Mouse (Mus musculus): Measurements from ENCODE around the gene Gm20662. TPM values are rescaled to one million over a fixed set of nuclear protein-coding genes. Genes with fewer than 3 reads are reported as not detected.
A peak's percentile ranks its signal among the peaks of the same experiment; 100 is the strongest.

Gm20662 gene
- polyA plus RNA-seq, 1 experiment from 2014 or later = 0.55 TPM

DNA sequence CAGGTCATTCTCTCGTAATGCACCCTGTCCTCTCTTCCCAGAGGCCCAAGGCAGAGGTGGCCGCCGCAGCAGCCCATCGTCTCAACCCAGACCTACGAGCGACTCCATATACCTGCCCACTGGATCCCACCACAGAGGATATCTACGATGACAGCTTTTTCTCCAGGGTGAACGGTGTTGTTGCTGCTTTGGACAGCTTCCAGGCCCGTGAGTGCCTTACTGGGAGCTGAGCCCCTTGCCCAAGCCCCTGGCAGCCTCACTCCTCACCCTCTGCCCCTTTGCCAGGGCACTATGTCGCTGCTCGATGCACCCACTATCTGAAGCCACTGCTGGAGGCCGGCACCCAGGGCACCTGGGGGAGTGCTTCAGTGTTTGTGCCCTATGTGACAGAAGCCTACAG lies 17.3 kb upstream of the Gm20662 start:
- no peak overlapping the region for H3K9ac ChIP-seq (ENCODE audit: low read length)
- no peak overlapping the region for H3K27ac ChIP-seq (replicated peaks in 1 of 2; ENCODE audit: control insufficient read depth in 1 of 2, insufficient read depth in 1 of 2, low read depth in 2 of 2, low read length in 2 of 2)
- no peaks in the 10 kb centered on the region for H3K9me3 ChIP-seq (ENCODE audit: control insufficient read depth, low read length)
- H3K36me3 ChIP-seq (ENCODE audit: control insufficient read depth, insufficient read depth, low read length) = peaks cover 27% of the 10 kb centered on the region
- no peak overlapping the region for H3K4me3 ChIP-seq (ENCODE audit: control insufficient read depth in 1 of 2, insufficient read depth in 1 of 2, low read depth in 1 of 2, low read length in 2 of 2)
- no peak overlapping the region for H3K4me2 ChIP-seq (ENCODE audit: low read length)
- H3K27me3 ChIP-seq (ENCODE audit: control insufficient read depth, insufficient read depth, low read length) = no peaks in the 10 kb centered on the region
- 81% methylated on average over 12 of the region's 12 CpGs for WGBS
- no peak for ATAC-seq (ENCODE audit: insufficient number of reproducible peaks, insufficient read depth, low FRiP score, low read depth)
- H3K4me1 ChIP-seq (ENCODE audit: control insufficient read depth in 2 of 2, insufficient read depth in 2 of 2, low read length in 2 of 2) = peaks cover 49 to 68% of the 10 kb centered on the region in 2 experiments

DNA sequence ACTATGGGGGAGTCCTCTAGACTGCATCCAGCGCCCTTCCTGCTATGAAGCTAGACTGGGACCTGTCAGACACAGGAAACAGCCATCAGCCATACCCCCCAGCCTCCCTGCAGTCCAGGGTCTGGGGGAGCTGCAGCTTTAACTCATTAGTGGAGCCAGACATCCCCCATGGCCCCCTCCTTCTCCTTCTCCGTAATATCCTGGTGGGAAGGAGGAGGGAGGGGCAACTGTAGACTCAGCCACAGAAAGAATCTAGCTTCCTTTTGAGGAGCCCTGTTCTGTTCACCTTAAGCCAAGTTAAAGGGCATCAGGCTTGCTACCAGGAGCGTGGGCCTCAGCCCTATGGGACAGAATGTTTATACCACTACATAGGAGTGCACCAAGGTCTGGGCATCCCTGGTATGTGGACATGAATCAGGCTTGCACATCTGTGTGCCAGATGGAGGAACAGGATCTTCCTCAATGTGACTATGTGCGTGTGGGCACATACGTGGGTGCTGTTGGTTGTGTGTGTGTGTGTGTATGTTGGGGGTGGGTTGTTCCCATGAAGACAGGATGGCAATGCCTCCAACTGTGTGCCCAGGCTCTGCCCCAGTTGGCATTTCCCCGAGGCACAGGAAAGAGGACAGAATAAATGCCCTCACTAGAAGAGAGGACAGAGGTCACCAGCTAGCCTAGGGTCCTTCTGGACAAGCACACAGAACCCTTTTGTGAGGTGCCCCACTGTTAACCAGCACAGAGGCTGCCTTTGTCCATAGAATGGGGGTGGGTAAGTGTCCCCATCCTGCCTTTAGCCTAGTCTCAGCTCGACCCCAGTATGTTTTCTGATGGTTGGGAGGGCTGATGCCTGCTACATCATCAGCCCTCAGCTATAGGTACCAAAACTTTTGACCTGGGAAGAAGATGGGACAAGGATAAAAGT lies 14.2 kb upstream of the Gm20662 start:
- peak overlapping the region; percentile 89 for H3K9ac ChIP-seq (ENCODE audit: low read length)
- H3K4me1 ChIP-seq (ENCODE audit: control insufficient read depth in 2 of 2, insufficient read depth in 2 of 2, low read length in 2 of 2) = peaks cover 44 to 58% of the 10 kb centered on the region in 2 experiments
- H3K4me2 ChIP-seq (ENCODE audit: low read length) = peak overlapping the region; percentile 85
- H3K4me3 ChIP-seq (ENCODE audit: control insufficient read depth in 1 of 2, insufficient read depth in 1 of 2, low read depth in 1 of 2, low read length in 2 of 2) = peak overlapping the region; percentile 6 to 60; a peak in 1 of 4 replicates
- ATAC-seq (ENCODE audit: insufficient number of reproducible peaks, insufficient read depth, low FRiP score, low read depth) = peak; percentile 11; the same call in 1 of the 2 replicates
- peak overlapping the region; percentile 99 to 100 for H3K27ac ChIP-seq (replicated peaks in 1 of 2; ENCODE audit: control insufficient read depth in 1 of 2, insufficient read depth in 1 of 2, low read depth in 2 of 2, low read length in 2 of 2)
- no peaks in the 10 kb centered on the region for H3K9me3 ChIP-seq (ENCODE audit: control insufficient read depth, low read length)
- H3K36me3 ChIP-seq (ENCODE audit: control insufficient read depth, insufficient read depth, low read length) = peaks cover 36% of the 10 kb centered on the region
- 42% methylated on average over 7 of the region's 7 CpGs for WGBS
- H3K27me3 ChIP-seq (ENCODE audit: control insufficient read depth, insufficient read depth, low read length) = no peaks in the 10 kb centered on the region

DNA sequence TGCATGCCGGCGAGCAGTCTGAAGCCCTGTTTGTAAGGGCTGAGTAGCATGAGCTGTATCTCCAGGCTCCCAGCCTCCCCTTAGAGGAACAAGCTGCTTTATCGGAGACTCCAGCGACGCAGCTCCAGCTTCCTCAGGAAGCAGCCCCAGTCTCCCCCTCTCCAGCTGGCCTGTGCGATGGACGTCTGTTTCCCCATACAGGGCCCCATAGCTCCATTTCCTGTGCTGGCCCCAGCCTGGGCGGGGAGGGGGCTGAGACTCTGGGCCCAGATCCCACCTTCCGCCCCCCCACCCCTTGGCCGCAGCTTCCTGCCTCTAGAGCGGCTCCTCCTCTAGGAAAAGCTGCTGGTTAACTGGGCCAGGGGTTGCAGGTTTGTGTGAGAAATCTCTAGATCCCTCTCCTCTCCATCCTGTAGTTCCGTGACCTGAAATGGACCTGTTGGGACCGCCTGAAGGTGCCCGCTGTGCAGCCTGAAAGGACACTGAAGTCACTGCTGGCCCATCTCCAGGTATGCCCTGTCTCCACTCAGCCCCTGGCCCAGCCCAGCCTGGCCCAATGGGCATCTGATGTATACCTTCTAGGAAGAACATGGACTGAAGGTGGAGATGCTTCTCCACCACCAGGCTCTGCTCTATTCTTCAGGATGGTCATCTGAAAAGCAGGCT lies 13.3 kb upstream of the Gm20662 start, which contains the start of gene Gm20661:
Gene Gm20661 (plus strand): TSS at position 378 of the 666 bp plus-strand sequence.
- no peaks in the 10 kb centered on the region for H3K9me3 ChIP-seq (ENCODE audit: control insufficient read depth, low read length)
- ATAC-seq (ENCODE audit: insufficient number of reproducible peaks, insufficient read depth, low FRiP score, low read depth) = peak; percentile 79
- WGBS = 8% methylated on average over 14 of the region's 14 CpGs

DNA sequence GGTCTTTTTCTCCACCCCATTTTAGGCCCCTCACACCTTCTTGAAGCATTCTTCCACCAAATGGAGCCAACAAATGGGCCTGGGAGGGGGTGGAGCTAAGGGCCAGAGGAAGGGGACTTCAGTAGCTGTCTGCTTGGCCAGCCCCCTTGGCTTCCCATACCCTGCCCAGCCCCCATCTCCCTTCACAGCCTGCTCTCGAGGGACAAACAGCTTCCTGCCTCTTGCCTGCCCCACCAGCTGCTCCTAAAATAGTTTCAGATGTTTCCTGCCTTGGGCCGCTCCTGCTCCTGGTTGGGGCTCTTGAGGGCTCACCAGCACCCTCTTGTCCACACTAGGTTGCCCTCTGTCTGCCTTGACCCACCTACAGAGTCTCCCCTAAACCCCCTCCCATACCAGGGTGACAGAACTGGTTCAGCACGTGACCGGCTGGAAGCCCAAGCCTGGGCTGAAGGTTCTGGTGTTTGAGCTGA lies 12.7 kb upstream of the Gm20662 start:
- Histone ChIP-seq H3K36me3 (ENCODE audit: control insufficient read depth, insufficient read depth, low read length) (peaks cover 30% of the 10 kb centered on the region), H3K27me3 (ENCODE audit: control insufficient read depth, insufficient read depth, low read length) (no peaks in the 10 kb centered on the region), H3K4me3 (ENCODE audit: control insufficient read depth in 1 of 2, insufficient read depth in 1 of 2, low read depth in 1 of 2, low read length in 2 of 2) (peak overlapping the region; percentile 60 to 84), H3K9ac (ENCODE audit: low read length) (peak overlapping the region; percentile 89), H3K27ac (replicated peaks in 1 of 2; ENCODE audit: control insufficient read depth in 1 of 2, insufficient read depth in 1 of 2, low read depth in 2 of 2, low read length in 2 of 2) (peak overlapping the region; percentile 99 to 100), H3K4me2 (ENCODE audit: low read length) (peak overlapping the region; percentile 85), H3K9me3 (ENCODE audit: control insufficient read depth, low read length) (no peaks in the 10 kb centered on the region), H3K4me1 (ENCODE audit: control insufficient read depth in 2 of 2, insufficient read depth in 2 of 2, low read length in 2 of 2) (peaks cover 44 to 49% of the 10 kb centered on the region in 2 experiments)
- WGBS = 8% methylated on average over 4 of the region's 4 CpGs
- ATAC-seq (ENCODE audit: insufficient number of reproducible peaks, insufficient read depth, low FRiP score, low read depth) = peak; percentile 60

More for the DNA sequence above, 13.3 kb upstream of the Gm20662 start, which contains the start of gene Gm20661:
- Histone ChIP-seq H3K27ac (replicated peaks in 1 of 2; ENCODE audit: control insufficient read depth in 1 of 2, insufficient read depth in 1 of 2, low read depth in 2 of 2, low read length in 2 of 2) (peak within 1 kb of the TSS; percentile 99 to 100), H3K36me3 (ENCODE audit: control insufficient read depth, insufficient read depth, low read length) (peaks cover 30% of the 10 kb centered on the region), H3K4me3 (ENCODE audit: control insufficient read depth in 1 of 2, insufficient read depth in 1 of 2, low read depth in 1 of 2, low read length in 2 of 2) (peak within 1 kb of the TSS; percentile 60 to 84), H3K9ac (ENCODE audit: low read length) (peak within 1 kb of the TSS; percentile 89), H3K27me3 (ENCODE audit: control insufficient read depth, insufficient read depth, low read length) (no peaks in the 10 kb centered on the region), H3K4me1 (ENCODE audit: control insufficient read depth in 2 of 2, insufficient read depth in 2 of 2, low read length in 2 of 2) (peaks cover 44 to 52% of the 10 kb centered on the region in 2 experiments), H3K4me2 (ENCODE audit: low read length) (peak within 1 kb of the TSS; percentile 85)

DNA sequence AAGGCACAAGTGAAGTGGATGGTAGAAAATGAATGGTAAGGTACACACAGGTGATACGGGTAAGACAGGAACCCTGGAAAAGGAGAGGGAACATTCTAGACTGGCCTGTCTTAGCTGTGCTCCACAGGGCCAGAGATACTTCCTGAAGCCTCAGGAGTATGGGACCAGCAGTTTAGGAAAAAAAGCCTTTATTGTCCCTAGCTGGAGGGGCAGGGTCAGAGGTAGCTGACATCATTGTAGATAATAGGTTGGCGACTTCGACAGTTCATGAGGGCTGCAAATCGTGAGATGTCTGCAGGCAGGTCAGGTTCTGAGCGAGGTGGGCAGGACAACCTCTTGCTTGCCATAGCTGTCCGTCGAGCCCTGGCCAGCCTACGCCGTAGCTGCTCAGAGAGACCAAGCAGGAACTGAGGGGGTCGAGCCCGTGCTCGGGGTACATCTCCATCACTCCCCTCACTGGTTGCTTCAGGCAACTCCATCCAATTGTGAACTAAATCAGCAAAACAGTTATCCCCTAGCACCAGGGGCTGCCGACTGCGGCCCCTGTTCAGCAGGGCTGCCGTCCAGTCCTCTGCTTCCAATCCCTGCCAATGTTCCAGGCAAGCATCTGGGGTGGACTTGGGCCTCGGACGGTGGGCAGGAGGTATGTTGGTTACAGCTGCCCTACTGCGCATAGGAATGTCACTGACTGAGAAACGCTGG lies 11.9 kb upstream of the Gm20662 start:
- peaks cover 44 to 49% of the 10 kb centered on the region in 2 experiments for H3K4me1 ChIP-seq (ENCODE audit: control insufficient read depth in 2 of 2, insufficient read depth in 2 of 2, low read length in 2 of 2)
- ATAC-seq (ENCODE audit: insufficient number of reproducible peaks, insufficient read depth, low FRiP score, low read depth) = no peak
- H3K36me3 ChIP-seq (ENCODE audit: control insufficient read depth, insufficient read depth, low read length) = peaks cover 23% of the 10 kb centered on the region
- H3K9ac ChIP-seq (ENCODE audit: low read length) = peak overlapping the region; percentile 89
- H3K9me3 ChIP-seq (ENCODE audit: control insufficient read depth, low read length) = no peaks in the 10 kb centered on the region
- H3K27ac ChIP-seq (replicated peaks in 1 of 2; ENCODE audit: control insufficient read depth in 1 of 2, insufficient read depth in 1 of 2, low read depth in 2 of 2, low read length in 2 of 2) = peak overlapping the region; percentile 99 to 100
- H3K27me3 ChIP-seq (ENCODE audit: control insufficient read depth, insufficient read depth, low read length) = no peaks in the 10 kb centered on the region
- WGBS = 48% methylated on average over 19 of the region's 19 CpGs
- peak overlapping the region; percentile 60 to 84 for H3K4me3 ChIP-seq (ENCODE audit: control insufficient read depth in 1 of 2, insufficient read depth in 1 of 2, low read depth in 1 of 2, low read length in 2 of 2)
- peak overlapping the region; percentile 85 for H3K4me2 ChIP-seq (ENCODE audit: low read length)

DNA sequence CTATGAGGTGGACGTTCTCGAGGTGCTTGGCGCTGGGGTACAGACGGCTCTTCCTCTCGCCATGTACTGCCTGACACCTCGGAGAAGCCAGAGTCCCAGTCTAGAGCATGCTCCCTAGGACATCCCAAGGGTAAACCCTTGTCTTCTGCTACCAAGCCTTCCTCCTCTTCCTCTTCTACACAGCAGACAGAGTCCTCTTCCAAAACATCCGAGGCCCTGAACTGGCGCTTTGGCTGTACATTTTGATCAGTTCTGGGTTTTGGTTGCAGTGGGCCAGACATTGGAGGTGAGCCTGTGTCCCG lies 11.4 kb upstream of the Gm20662 start:
- H3K9ac ChIP-seq (ENCODE audit: low read length) = peak overlapping the region; percentile 89

More for the DNA sequence above, 11.4 kb upstream of the Gm20662 start:
- no peak for ATAC-seq (ENCODE audit: insufficient number of reproducible peaks, insufficient read depth, low FRiP score, low read depth)
- Histone ChIP-seq H3K9me3 (ENCODE audit: control insufficient read depth, low read length) (no peaks in the 10 kb centered on the region), H3K36me3 (ENCODE audit: control insufficient read depth, insufficient read depth, low read length) (peaks cover 18% of the 10 kb centered on the region), H3K4me3 (ENCODE audit: control insufficient read depth in 1 of 2, insufficient read depth in 1 of 2, low read depth in 1 of 2, low read length in 2 of 2) (peak overlapping the region; percentile 60 to 84), H3K4me1 (ENCODE audit: control insufficient read depth in 2 of 2, insufficient read depth in 2 of 2, low read length in 2 of 2) (peaks cover 44 to 49% of the 10 kb centered on the region in 2 experiments), H3K4me2 (ENCODE audit: low read length) (peak overlapping the region; percentile 85), H3K27ac (replicated peaks in 1 of 2; ENCODE audit: control insufficient read depth in 1 of 2, insufficient read depth in 1 of 2, low read depth in 2 of 2, low read length in 2 of 2) (peak overlapping the region; percentile 99 to 100), H3K27me3 (ENCODE audit: control insufficient read depth, insufficient read depth, low read length) (no peaks in the 10 kb centered on the region)
- WGBS = 40% methylated on average over 9 of the region's 9 CpGs

Measured in heart, embryonic 14.5 days (tissue).